Mouse (Mus musculus): ENCODE results near the gene Tmem164. TPM values are rescaled to one million over a fixed set of nuclear protein-coding genes. Genes with fewer than 3 reads are reported as not detected.

The Tmem164 gene
- polyA plus RNA-seq, 1 experiment = 6.8 TPM

DNA sequence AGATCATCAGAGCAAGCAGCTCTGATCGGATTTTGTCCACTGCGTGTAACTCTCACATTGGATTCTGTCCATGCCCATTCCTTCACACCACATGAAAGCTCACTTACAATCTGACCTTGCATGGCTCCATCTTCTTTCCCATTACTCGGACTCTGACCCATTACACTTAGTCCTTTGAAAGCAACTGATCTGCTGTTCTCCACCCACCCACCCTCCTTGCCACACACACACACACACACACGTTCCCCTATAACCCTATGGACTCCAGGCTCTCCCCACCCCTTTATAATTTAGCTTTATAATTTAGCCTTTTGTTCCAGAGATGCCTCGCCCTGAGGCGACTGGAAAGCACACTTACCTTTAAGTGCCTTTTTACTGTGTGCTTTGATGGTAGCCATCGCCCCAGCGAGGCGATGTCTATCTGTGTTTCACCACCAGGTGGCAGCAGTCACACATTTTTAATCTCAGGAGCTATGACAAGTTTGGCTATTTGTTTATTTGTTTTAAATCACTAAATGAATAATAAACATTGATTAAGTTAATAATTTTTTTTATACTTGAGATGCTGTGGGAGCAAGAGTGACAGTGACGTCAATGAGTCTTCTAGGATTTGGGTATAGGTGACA, 137.0 kb downstream of the Tmem164 start:
- H3K4me1 ChIP-seq (ENCODE audit: control insufficient read depth, insufficient read depth, insufficient read length, low read length) = no peaks in the 10 kb centered on the region
- H3K4me3 ChIP-seq (ENCODE audit: insufficient read depth, low read depth, low read length) = no peak overlapping the region
- H3K27ac ChIP-seq (replicated peaks; ENCODE audit: low read depth, low read length) = no peak overlapping the region

GRCm38 (mm10) chrX:142821239-142821638, 140.0 kb downstream of the Tmem164 start:
- no peak overlapping the region for H3K4me3 ChIP-seq (ENCODE audit: insufficient read depth, low read depth, low read length)
- no peak overlapping the region for H3K27ac ChIP-seq (replicated peaks; ENCODE audit: low read depth, low read length)
- no peaks in the 10 kb centered on the region for H3K4me1 ChIP-seq (ENCODE audit: control insufficient read depth, insufficient read depth, insufficient read length, low read length)

DNA sequence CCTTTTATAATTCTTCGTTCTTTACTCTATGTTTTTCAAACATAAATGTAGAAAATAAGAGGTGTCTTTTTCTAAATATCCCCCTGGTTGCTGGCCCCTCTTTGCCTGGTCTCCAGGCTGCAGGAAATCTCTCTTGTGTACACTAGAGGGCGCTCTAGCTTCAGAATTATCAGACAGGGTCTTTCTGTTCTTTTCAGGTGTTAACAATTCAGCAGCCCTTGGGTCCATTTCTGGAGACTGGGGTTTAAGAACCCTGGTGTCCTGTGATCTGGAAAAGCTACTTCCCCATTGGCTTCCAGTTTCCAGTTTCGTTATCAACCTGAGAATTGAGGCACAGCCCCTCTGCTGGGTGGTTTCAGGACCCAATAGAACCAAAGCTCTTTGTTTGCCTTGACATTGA, 140.6 kb downstream of the Tmem164 start:
- no peaks in the 10 kb centered on the region for H3K4me1 ChIP-seq (ENCODE audit: control insufficient read depth, insufficient read depth, insufficient read length, low read length)
- H3K27ac ChIP-seq (replicated peaks; ENCODE audit: low read depth, low read length) = no peak overlapping the region
- H3K4me3 ChIP-seq (ENCODE audit: insufficient read depth, low read depth, low read length) = no peak overlapping the region

DNA sequence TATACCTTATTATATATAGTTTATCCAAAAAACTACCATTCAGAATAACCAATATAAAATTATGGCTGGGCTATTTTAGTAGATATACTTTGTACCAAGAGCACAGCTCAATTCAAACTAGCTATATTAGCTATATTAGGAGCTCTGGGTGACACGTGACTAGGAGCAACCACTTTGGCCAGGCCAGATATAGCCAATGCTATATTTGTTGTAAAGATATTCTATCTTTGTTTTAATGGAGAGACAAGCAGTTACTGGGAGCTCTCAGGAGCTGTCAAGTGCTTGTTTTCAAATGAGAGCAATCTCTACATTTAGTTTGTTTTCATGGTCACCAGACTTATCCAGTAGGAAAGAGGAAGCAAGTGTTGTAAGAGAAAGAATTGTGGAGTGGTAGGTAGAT, 144.1 kb downstream of the Tmem164 start:
- H3K4me3 ChIP-seq (ENCODE audit: insufficient read depth, low read depth, low read length) = no peak overlapping the region

DNA sequence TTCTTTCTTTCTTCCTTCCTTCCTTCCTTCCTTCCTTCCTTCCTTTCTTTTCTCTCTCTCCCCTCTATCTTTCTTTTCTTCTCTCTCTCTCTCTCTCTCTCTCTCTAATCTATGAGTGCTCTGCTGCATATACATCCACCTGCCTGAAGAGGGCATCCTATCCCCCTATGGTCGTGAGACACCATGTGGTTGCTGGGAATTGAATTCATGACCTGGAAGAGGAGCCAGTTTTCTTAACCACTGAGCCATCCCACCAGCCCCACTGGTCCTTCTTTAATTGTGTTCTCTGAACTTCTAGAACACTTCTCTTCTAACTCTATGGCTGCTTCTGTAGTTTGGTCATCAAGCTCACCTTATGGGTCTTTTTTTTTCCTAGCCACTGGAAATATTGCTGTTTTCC, 146.4 kb downstream of the Tmem164 start:
- H3K27ac ChIP-seq (replicated peaks; ENCODE audit: low read depth, low read length) = no peak overlapping the region
- H3K4me1 ChIP-seq (ENCODE audit: control insufficient read depth, insufficient read depth, insufficient read length, low read length) = no peaks in the 10 kb centered on the region
- no peak overlapping the region for H3K4me3 ChIP-seq (ENCODE audit: insufficient read depth, low read depth, low read length)

More for the DNA sequence above, 144.1 kb downstream of the Tmem164 start:
- H3K4me1 ChIP-seq (ENCODE audit: control insufficient read depth, insufficient read depth, insufficient read length, low read length) = no peaks in the 10 kb centered on the region
- H3K27ac ChIP-seq (replicated peaks; ENCODE audit: low read depth, low read length) = no peak overlapping the region

- Histone ChIP-seq H3K4me3 (ENCODE audit: insufficient read depth, low read depth, low read length) (no peak overlapping the region), H3K4me1 (ENCODE audit: control insufficient read depth, insufficient read depth, insufficient read length, low read length) (no peaks in the 10 kb centered on the region), H3K27ac (replicated peaks; ENCODE audit: low read depth, low read length) (no peak overlapping the region)
These were observed 147.1 kb downstream of the Tmem164 start for GRCm38 (mm10) chrX:142828184-142828908.

DNA sequence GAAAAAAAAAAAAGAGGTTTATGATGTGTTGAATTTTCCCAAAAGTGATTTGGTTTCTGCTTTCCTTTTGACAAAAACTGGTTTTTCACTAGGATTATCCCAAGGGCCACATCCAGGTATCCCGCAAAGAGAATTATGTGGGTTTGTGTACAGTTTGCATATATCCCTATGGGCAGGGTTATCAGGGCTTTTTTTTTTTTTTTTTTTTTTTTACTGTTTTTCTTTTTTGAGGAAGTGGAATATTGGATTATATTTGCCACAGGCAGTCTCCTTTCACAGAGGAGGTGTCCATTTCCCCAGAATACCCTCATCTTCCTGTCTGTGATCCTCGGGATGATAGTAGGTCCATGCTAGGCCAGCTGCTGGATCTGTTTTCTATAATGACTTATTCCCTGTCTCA, 148.1 kb downstream of the Tmem164 start:
- Histone ChIP-seq H3K4me3 (ENCODE audit: insufficient read depth, low read depth, low read length) (no peak overlapping the region), H3K27ac (replicated peaks; ENCODE audit: low read depth, low read length) (no peak overlapping the region), H3K4me1 (ENCODE audit: control insufficient read depth, insufficient read depth, insufficient read length, low read length) (no peaks in the 10 kb centered on the region; the same call in 1 of the 2 replicates)

GRCm38 (mm10) chrX:142829866-142830470, 148.8 kb downstream of the Tmem164 start:
- Histone ChIP-seq H3K4me3 (ENCODE audit: insufficient read depth, low read depth, low read length) (no peak overlapping the region), H3K4me1 (ENCODE audit: control insufficient read depth, insufficient read depth, insufficient read length, low read length) (no peaks in the 10 kb centered on the region; the same call in 1 of the 2 replicates), H3K27ac (replicated peaks; ENCODE audit: low read depth, low read length) (no peak overlapping the region)

GRCm38 (mm10) chrX:142830572-142830971, 149.4 kb downstream of the Tmem164 start:
- Histone ChIP-seq H3K4me3 (ENCODE audit: insufficient read depth, low read depth, low read length) (no peak overlapping the region), H3K4me1 (ENCODE audit: control insufficient read depth, insufficient read depth, insufficient read length, low read length) (no peaks in the 10 kb centered on the region; the same call in 1 of the 2 replicates), H3K27ac (replicated peaks; ENCODE audit: low read depth, low read length) (no peak overlapping the region)

GRCm38 (mm10) chrX:142832221-142832620, 151.0 kb downstream of the Tmem164 start:
- Histone ChIP-seq H3K4me3 (ENCODE audit: insufficient read depth, low read depth, low read length) (no peak overlapping the region), H3K27ac (replicated peaks; ENCODE audit: low read depth, low read length) (no peak overlapping the region), H3K4me1 (ENCODE audit: control insufficient read depth, insufficient read depth, insufficient read length, low read length) (peaks cover under 1% of the 10 kb centered on the region)

- Histone ChIP-seq H3K4me1 (ENCODE audit: control insufficient read depth, insufficient read depth, insufficient read length, low read length) (peaks cover 4% of the 10 kb centered on the region), H3K4me3 (ENCODE audit: insufficient read depth, low read depth, low read length) (no peak overlapping the region), H3K27ac (replicated peaks; ENCODE audit: low read depth, low read length) (no peak overlapping the region)
These were observed 152.1 kb downstream of the Tmem164 start for GRCm38 (mm10) chrX:142833164-142833796.

- Histone ChIP-seq H3K27ac (replicated peaks; ENCODE audit: low read depth, low read length) (no peak overlapping the region), H3K4me1 (ENCODE audit: control insufficient read depth, insufficient read depth, insufficient read length, low read length) (peaks cover 4% of the 10 kb centered on the region), H3K4me3 (ENCODE audit: insufficient read depth, low read depth, low read length) (no peak overlapping the region)
These were observed 153.6 kb downstream of the Tmem164 start for GRCm38 (mm10) chrX:142834807-142835206.

- H3K27ac ChIP-seq (replicated peaks; ENCODE audit: low read depth, low read length) = no peak overlapping the region
- H3K4me3 ChIP-seq (ENCODE audit: insufficient read depth, low read depth, low read length) = no peak overlapping the region
- H3K4me1 ChIP-seq (ENCODE audit: control insufficient read depth, insufficient read depth, insufficient read length, low read length) = peaks cover 4% of the 10 kb centered on the region
These were observed 155.2 kb downstream of the Tmem164 start for GRCm38 (mm10) chrX:142836399-142836798.

DNA sequence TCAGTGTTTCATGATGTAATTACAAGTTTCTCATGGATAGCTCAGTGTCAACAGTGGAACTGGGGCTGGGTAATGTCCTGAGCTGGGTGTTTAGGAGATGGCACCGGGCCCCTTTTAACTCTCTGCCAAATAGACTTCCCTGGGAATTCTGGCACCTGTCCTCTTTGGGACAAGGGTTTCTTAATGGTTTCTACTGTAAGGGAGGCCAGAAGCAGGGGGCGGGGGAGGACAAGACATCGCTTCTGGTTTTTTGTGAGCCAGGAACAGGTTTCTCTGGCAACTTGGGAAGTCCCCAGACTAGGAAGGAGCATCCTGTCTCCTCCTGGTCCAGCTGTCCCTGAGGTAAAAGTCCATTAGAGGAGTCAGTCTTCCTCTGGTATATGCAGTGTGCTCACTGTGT, 156.1 kb downstream of the Tmem164 start:
- H3K4me1 ChIP-seq (ENCODE audit: control insufficient read depth, insufficient read depth, insufficient read length, low read length) = peaks cover 4% of the 10 kb centered on the region
- H3K27ac ChIP-seq (replicated peaks; ENCODE audit: low read depth, low read length) = no peak overlapping the region
- H3K4me3 ChIP-seq (ENCODE audit: insufficient read depth, low read depth, low read length) = no peak overlapping the region

GRCm38 (mm10) chrX:142838841-142839240, 157.6 kb downstream of the Tmem164 start:
- Histone ChIP-seq H3K27ac (replicated peaks; ENCODE audit: low read depth, low read length) (no peak overlapping the region), H3K4me3 (ENCODE audit: insufficient read depth, low read depth, low read length) (no peak overlapping the region), H3K4me1 (ENCODE audit: control insufficient read depth, insufficient read depth, insufficient read length, low read length) (peaks cover 4% of the 10 kb centered on the region)
